Mouse (Mus musculus): Measurements from ENCODE around the gene Gm28044. TPM values are rescaled to one million over a fixed set of nuclear protein-coding genes. Genes with fewer than 3 reads are reported as not detected.
A peak's percentile ranks its signal among the peaks of the same experiment; 100 is the strongest.
"Not testable (repeated sequence)": the region's sequence is repeated elsewhere in the genome, so short reads cannot be mapped to it uniquely, and the experiment has no call there.

Gm28044 gene
- 1.4 TPM for polyA plus RNA-seq (2021)

GRCm38 (mm10) chr13:67360131-67360744, at the start of gene Gm28044, which contains the start of gene Zfp953:
Gene Gm28044, minus strand, starts transcription at chr13:67360536.
Gene Zfp953, minus strand, starts transcription at chr13:67360605.
- ChIA-PET POLR2A (no interaction called here), CTCF (interaction anchor here (1.9 kb wide), 1 partner anchor 28 kb away, joined by 3 read pairs; the partner anchor contains the start of gene Zfp595)
- ATAC-seq (peak; percentile 93), DNase-seq (ENCODE audit: low read depth, low spot score) (peak; percentile 69)
- no peaks in the 10 kb centered on the region for H3K27me3 ChIP-seq
- peak; percentile 44 for TF ChIP-seq CTCF (IDR thresholded peaks at IDR 0.05)
- in situ Hi-C loops (cut with MboI; ENCODE audit: low pct_unique_long_range_greater_than_20kb), result loop anchor here (5.0 kb wide), 1 partner anchor 42 kb away; no protein-coding TSS in a partner anchor

- in situ Hi-C loops (cut with MboI; ENCODE audit: low pct_unique_long_range_greater_than_20kb); POLR2A ChIA-PET; CTCF ChIA-PET; H3K27me3 ChIP-seq: not testable (repeated sequence)
- peak; percentile 7 for DNase-seq (ENCODE audit: low read depth, low spot score)
- ATAC-seq, result peak; percentile 94
These were observed 39.0 kb upstream of the Gm28044 start, which contains the start of gene Zfp429 for GRCm38 (mm10) chr13:67399183-67399903. Gene Zfp429, minus strand, starts transcription at chr13:67399819.

- DNase-seq (ENCODE audit: low read depth, low spot score); CTCF ChIA-PET; POLR2A ChIA-PET; H3K27me3 ChIP-seq; ATAC-seq: not testable (repeated sequence)
- in situ Hi-C loops (cut with MboI; ENCODE audit: low pct_unique_long_range_greater_than_20kb), result loop anchor here (10.0 kb wide), 1 partner anchor 201 kb away; the partner anchor contains the start of gene Rsl1
These were observed 15.9 kb upstream of the Gm28044 start for GRCm38 (mm10) chr13:67376255-67376654.

- peak; percentile 82 for ATAC-seq
- CTCF ChIA-PET; H3K27me3 ChIP-seq; POLR2A ChIA-PET; DNase-seq (ENCODE audit: low read depth, low spot score): not testable (repeated sequence)
- in situ Hi-C loops (cut with MboI; ENCODE audit: low pct_unique_long_range_greater_than_20kb), result loop anchor here (10.0 kb wide), 1 partner anchor 200 kb away; the partner anchor contains the start of gene Rsl1
These were observed 14.9 kb upstream of the Gm28044 start, which contains the start of the genes Gm28041 and Zfp456 for GRCm38 (mm10) chr13:67375050-67375911. Gene Gm28041, minus strand, starts transcription at chr13:67375733. Gene Zfp456, minus strand, starts transcription at chr13:67375810.

- no peaks in the 10 kb centered on the region for H3K27me3 ChIP-seq
- ATAC-seq (no peak), DNase-seq (ENCODE audit: low read depth, low spot score) (no peak)
- TF ChIP-seq CTCF (IDR thresholded peaks at IDR 0.05), result no peak
- ChIA-PET POLR2A (no interaction called here), CTCF (no interaction called here)
- in situ Hi-C loops (cut with MboI; ENCODE audit: low pct_unique_long_range_greater_than_20kb), result no loop called here
These were observed 8.5 kb downstream of the Gm28044 start for GRCm38 (mm10) chr13:67351854-67352253.

- no peak for ATAC-seq
- TF ChIP-seq CTCF (IDR thresholded peaks at IDR 0.05), result no peak
- CTCF ChIA-PET, result interaction anchor here (1.6 kb wide), 1 partner anchor 11 kb away, joined by 4 read pairs; the partner anchor contains the start of gene Zfp595
- in situ Hi-C loops (cut with MboI; ENCODE audit: low pct_unique_long_range_greater_than_20kb), result no loop called here
- POLR2A ChIA-PET, result no interaction called here
- DNase-seq (ENCODE audit: low read depth, low spot score), result no peak
- H3K27me3 ChIP-seq, result no peaks in the 10 kb centered on the region
These were observed 16.9 kb downstream of the Gm28044 start for GRCm38 (mm10) chr13:67343422-67343821.

- no peaks in the 10 kb centered on the region for H3K27me3 ChIP-seq
- in situ Hi-C loops (cut with MboI; ENCODE audit: low pct_unique_long_range_greater_than_20kb), result no loop called here
- peak; percentile 8 for TF ChIP-seq CTCF (IDR thresholded peaks at IDR 0.05)
- ATAC-seq (peak; percentile 17), DNase-seq (ENCODE audit: low read depth, low spot score) (no peak)
- ChIA-PET CTCF (interaction anchor here (1.1 to 1.5 kb wide), 2 partner anchors 11 to 28 kb away, joined by 3 to 4 read pairs; no protein-coding TSS in a partner anchor), POLR2A (no interaction called here)
These were observed 27.5 kb downstream of the Gm28044 start for GRCm38 (mm10) chr13:67332877-67333276.

- H3K27me3 ChIP-seq, result no peaks in the 10 kb centered on the region
- POLR2A ChIA-PET, result no interaction called here
- peak; percentile 69 for TF ChIP-seq CTCF (IDR thresholded peaks at IDR 0.05)
- in situ Hi-C loops (cut with MboI; ENCODE audit: low pct_unique_long_range_greater_than_20kb), result no loop called here
- CTCF ChIA-PET, result interaction anchor here (1.1 to 1.5 kb wide), 2 partner anchors 12 to 29 kb away, joined by 3 to 4 read pairs; no protein-coding TSS in a partner anchor
- DNase-seq (ENCODE audit: low read depth, low spot score), result peak; percentile 50
- peak; percentile 94 for ATAC-seq
These were observed 28.2 kb downstream of the Gm28044 start, which contains the start of gene Zfp595 for GRCm38 (mm10) chr13:67332019-67332724. Gene Zfp595, minus strand, starts transcription at chr13:67332570.

- in situ Hi-C loops (cut with MboI; ENCODE audit: low pct_unique_long_range_greater_than_20kb), result loop anchor here (5.0 to 25.0 kb wide), 2 partner anchors 179 to 531 kb away; partner anchors contain the start of gene Gm10037
- ChIA-PET CTCF (interaction anchor here (1.0 kb wide), 1 partner anchor 178 kb away, joined by 5 read pairs; no protein-coding TSS in a partner anchor), POLR2A (interaction anchor here (0.5 to 1.0 kb wide), 2 partner anchors 37 to 179 kb away, joined by 3 read pairs; no protein-coding TSS in a partner anchor)
- DNase-seq (ENCODE audit: low read depth, low spot score) (no peak), ATAC-seq (no peak)
- H3K27me3 ChIP-seq, result no peaks in the 10 kb centered on the region
- TF ChIP-seq CTCF (IDR thresholded peaks at IDR 0.05), result no peak
These were observed 53.6 kb downstream of the Gm28044 start for GRCm38 (mm10) chr13:67306718-67307117.
